Mouse (Mus musculus) hindbrain, embryonic 13.5 days (tissue): ENCODE data around the gene Slc6a21. TPM values are rescaled to one million over a fixed set of nuclear protein-coding genes. Genes with fewer than 3 reads are reported as not detected.

ENCODE experiments used
- ATAC-seq: fragments of 200-750 bp; cut with Nextera tagmentation; 2 replicates; pipeline ENCODE4 v1.8.0; 2017; ENCODE audit warnings: moderate TSS enrichment; ENCODE audit not compliant: low FRiP score
- H3K27ac ChIP-seq: fragments of 300-500 bp; sonication (generic); 2 replicates; pipeline ENCODE4 v1.5.1; 2015; ENCODE audit warnings: inconsistent platforms, mild to moderate bottlenecking, moderate library complexity
- H3K27me3 ChIP-seq: fragments of 300-500 bp; sonication (generic); 2 replicates; pipeline ENCODE4 v1.6.1; 2015; ENCODE audit warnings: mild to moderate bottlenecking, inconsistent platforms
- H3K36me3 ChIP-seq: fragments of 300-500 bp; sonication (generic); 2 replicates; pipeline ENCODE4 v1.6.1; 2015; ENCODE audit warnings: mild to moderate bottlenecking, inconsistent platforms
- H3K4me1 ChIP-seq: fragments of 300-500 bp; sonication (generic); replicated peaks from 2 replicates; pipeline ENCODE4 v1.6.1; 2015; ENCODE audit warnings: inconsistent platforms
- H3K4me2 ChIP-seq: fragments of 300-500 bp; sonication (generic); 2 replicates; pipeline ENCODE4 v1.6.1; 2015; ENCODE audit warnings: inconsistent platforms, mild to moderate bottlenecking, moderate library complexity
- H3K4me3 ChIP-seq: fragments of 300-500 bp; sonication (generic); 2 replicates; pipeline ENCODE4 v1.5.1; 2015; ENCODE audit warnings: mild to moderate bottlenecking, inconsistent platforms
- H3K9ac ChIP-seq: fragments of 300-500 bp; sonication (generic); 2 replicates; pipeline ENCODE4 v1.6.1; 2015; ENCODE audit warnings: mild to moderate bottlenecking, inconsistent platforms
- H3K9me3 ChIP-seq: fragments of 300-500 bp; sonication (generic); 2 replicates; pipeline ENCODE4 v1.6.1; 2016; ENCODE audit warnings: inconsistent platforms
- WGBS: fragments of 180-500 bp; shearing (Covaris S2); methylation state at CpG from one replicate; pipeline ENCODE4 v1.1.7; 2015; 5-methylcytosine and 5-hydroxymethylcytosine counted together
- polyA plus RNA-seq: library from polyadenylated mRNA; unstranded; fragments of >200 nt; fragmentation: Nextera tagmentation; extraction: Ambion mirVana; gene quantifications from 2 replicates; pipeline ENCODE4 v1.2.1, GENCODE M21; 2015

The Slc6a21 gene
- polyA plus RNA-seq, 1 experiment from 2014 or later: not detected

GRCm38 (mm10) chr7:45262266-45262665, 15.0 kb upstream of the Slc6a21 start:
- Histone ChIP-seq H3K4me2 (no peak overlapping the region), H3K27ac (no peak overlapping the region), H3K9me3 (no peaks in the 10 kb centered on the region), H3K4me3 (no peak overlapping the region), H3K36me3 (no peaks in the 10 kb centered on the region), H3K9ac (no peak overlapping the region), H3K4me1 (no peaks in the 10 kb centered on the region), H3K27me3 (peaks cover 15% of the 10 kb centered on the region; the same call in 1 of the 2 replicates)
- no peak for ATAC-seq
- WGBS: 63% methylated on average over 7 of the region's 7 CpGs

- no peak for ATAC-seq
- Histone ChIP-seq H3K9me3 (no peaks in the 10 kb centered on the region), H3K27me3 (peaks cover 18% of the 10 kb centered on the region), H3K36me3 (no peaks in the 10 kb centered on the region), H3K4me3 (no peak overlapping the region), H3K27ac (no peak overlapping the region), H3K4me1 (0 out of 2 replicates have a peak, but pooled peaks cover 3% of the 10 kb centered on the region), H3K4me2 (no peak overlapping the region), H3K9ac (no peak overlapping the region)
- 74% methylated on average over 7 of the region's 7 CpGs for WGBS
Measured at GRCm38 (mm10) chr7:45263006-45263607, 14.2 kb upstream of the Slc6a21 start.

GRCm38 (mm10) chr7:45264348-45264747, 13.0 kb upstream of the Slc6a21 start:
- Histone ChIP-seq H3K27me3 (peaks cover 19% of the 10 kb centered on the region), H3K4me2 (no peak overlapping the region), H3K27ac (no peak overlapping the region), H3K9ac (no peak overlapping the region), H3K36me3 (no peaks in the 10 kb centered on the region), H3K4me3 (no peak overlapping the region), H3K4me1 (0 out of 2 replicates have a peak, but pooled peaks cover 4% of the 10 kb centered on the region), H3K9me3 (no peaks in the 10 kb centered on the region)
- WGBS: 74% methylated on average over 3 of the region's 3 CpGs
- ATAC-seq: no peak

- 0 out of 2 replicates have a peak, but pooled peaks cover 4% of the 10 kb centered on the region for H3K4me1 ChIP-seq
- no peaks in the 10 kb centered on the region for H3K36me3 ChIP-seq
- no peaks in the 10 kb centered on the region for H3K9me3 ChIP-seq
- no peak overlapping the region for H3K4me2 ChIP-seq
- peaks cover 11% of the 10 kb centered on the region; the same call in 1 of the 2 replicates for H3K27me3 ChIP-seq
- no peak overlapping the region for H3K9ac ChIP-seq
- H3K4me3 ChIP-seq: no peak overlapping the region
- WGBS: 79% methylated on average over 1 of the region's 1 CpGs
- no peak overlapping the region for H3K27ac ChIP-seq
- ATAC-seq: no peak
Measured at GRCm38 (mm10) chr7:45265518-45265917, 11.8 kb upstream of the Slc6a21 start.

GRCm38 (mm10) chr7:45272786-45273412, 4.4 kb upstream of the Slc6a21 start:
- Histone ChIP-seq H3K4me3 (no peak overlapping the region), H3K27me3 (peaks cover 14% of the 10 kb centered on the region), H3K4me1 (peaks cover 6% of the 10 kb centered on the region; the same call in 1 of the 2 replicates), H3K4me2 (no peak overlapping the region), H3K36me3 (no peaks in the 10 kb centered on the region), H3K9me3 (no peaks in the 10 kb centered on the region), H3K27ac (no peak overlapping the region), H3K9ac (no peak overlapping the region)
- ATAC-seq: no peak
- WGBS: 65% methylated on average over 10 of the region's 10 CpGs

- no peak overlapping the region for H3K4me2 ChIP-seq
- H3K4me1 ChIP-seq: peaks cover 4% of the 10 kb centered on the region; the same call in 1 of the 2 replicates
- H3K27me3 ChIP-seq: peaks cover 8% of the 10 kb centered on the region
- H3K27ac ChIP-seq: no peak overlapping the region
- H3K4me3 ChIP-seq: no peak overlapping the region
- no peak overlapping the region for H3K9ac ChIP-seq
- ATAC-seq: no peak
- H3K36me3 ChIP-seq: no peaks in the 10 kb centered on the region
- WGBS: 88% methylated on average over 8 of the region's 8 CpGs
- H3K9me3 ChIP-seq: no peaks in the 10 kb centered on the region
Measured at GRCm38 (mm10) chr7:45273672-45274071, 3.6 kb upstream of the Slc6a21 start.

- no peak for ATAC-seq
- Histone ChIP-seq H3K4me1 (no peaks in the 10 kb centered on the region), H3K36me3 (no peaks in the 10 kb centered on the region), H3K27ac (no peak overlapping the region), H3K4me3 (no peak overlapping the region), H3K27me3 (no peaks in the 10 kb centered on the region), H3K9ac (no peak overlapping the region), H3K9me3 (no peaks in the 10 kb centered on the region), H3K4me2 (no peak overlapping the region)
- 86% methylated on average over 13 of the region's 13 CpGs for WGBS
Measured at GRCm38 (mm10) chr7:45286486-45286885, 9.2 kb downstream of the Slc6a21 start.

- WGBS: 75% methylated on average over 1 of the region's 1 CpGs
- Histone ChIP-seq H3K4me3 (no peak overlapping the region), H3K36me3 (no peaks in the 10 kb centered on the region), H3K27me3 (0 out of 2 replicates have a peak, but pooled peaks cover 5% of the 10 kb centered on the region), H3K4me1 (peaks cover 9% of the 10 kb centered on the region; the same call in 1 of the 2 replicates), H3K27ac (no peak overlapping the region), H3K4me2 (no peak overlapping the region), H3K9me3 (no peaks in the 10 kb centered on the region), H3K9ac (peak overlapping the region; percentile 46; the same call in 1 of the 2 replicates)
- no peak for ATAC-seq
Measured at GRCm38 (mm10) chr7:45296626-45297025, 19.3 kb downstream of the Slc6a21 start.

GRCm38 (mm10) chr7:45297563-45297962, 20.2 kb downstream of the Slc6a21 start:
- WGBS: 71% methylated on average over 3 of the region's 3 CpGs
- H3K9ac ChIP-seq: no peak overlapping the region
- no peak for ATAC-seq

GRCm38 (mm10) chr7:45299752-45300151, 22.4 kb downstream of the Slc6a21 start:
- Histone ChIP-seq H3K9me3 (no peaks in the 10 kb centered on the region), H3K27me3 (0 out of 2 replicates have a peak, but pooled peaks cover 5% of the 10 kb centered on the region), H3K27ac (no peak overlapping the region), H3K36me3 (no peaks in the 10 kb centered on the region), H3K4me2 (no peak overlapping the region), H3K4me3 (no peak overlapping the region), H3K9ac (no peak overlapping the region), H3K4me1 (peaks cover 19% of the 10 kb centered on the region)
- 17% methylated on average over 5 of the region's 5 CpGs for WGBS
- ATAC-seq: peak; percentile 86

More at GRCm38 (mm10) chr7:45297563-45297962, 20.2 kb downstream of the Slc6a21 start:
- peaks cover 9% of the 10 kb centered on the region; the same call in 1 of the 2 replicates for H3K4me1 ChIP-seq
- H3K27ac ChIP-seq: no peak overlapping the region
- H3K4me3 ChIP-seq: no peak overlapping the region
- H3K27me3 ChIP-seq: 0 out of 2 replicates have a peak, but pooled peaks cover 5% of the 10 kb centered on the region
- H3K4me2 ChIP-seq: no peak overlapping the region
- no peaks in the 10 kb centered on the region for H3K36me3 ChIP-seq
- H3K9me3 ChIP-seq: no peaks in the 10 kb centered on the region

- Histone ChIP-seq H3K4me2 (0 out of 2 replicates have a peak overlapping the region, but pooled peaks have one; percentile 9), H3K4me3 (no peak overlapping the region), H3K27ac (no peak overlapping the region), H3K36me3 (no peaks in the 10 kb centered on the region), H3K4me1 (peaks cover 25% of the 10 kb centered on the region), H3K9ac (peak overlapping the region; percentile 29; the same call in 1 of the 2 replicates), H3K9me3 (no peaks in the 10 kb centered on the region), H3K27me3 (0 out of 2 replicates have a peak, but pooled peaks cover 5% of the 10 kb centered on the region)
- WGBS: 18% methylated on average over 6 of the region's 6 CpGs
- no peak for ATAC-seq
Measured at GRCm38 (mm10) chr7:45300270-45300669, 23.0 kb downstream of the Slc6a21 start.

- H3K4me1 ChIP-seq: peaks cover 25% of the 10 kb centered on the region
- H3K9me3 ChIP-seq: no peaks in the 10 kb centered on the region
- ATAC-seq: no peak
- H3K27ac ChIP-seq: no peak overlapping the region
- 0 out of 2 replicates have a peak, but pooled peaks cover 7% of the 10 kb centered on the region for H3K27me3 ChIP-seq
- H3K36me3 ChIP-seq: no peaks in the 10 kb centered on the region
- no peak overlapping the region for H3K9ac ChIP-seq
- WGBS: 67% methylated on average over 8 of the region's 8 CpGs
- H3K4me3 ChIP-seq: no peak overlapping the region
- H3K4me2 ChIP-seq: no peak overlapping the region
Measured at GRCm38 (mm10) chr7:45302626-45303025, 25.3 kb downstream of the Slc6a21 start.
